Mouse (Mus musculus) heart, embryonic 15.5 days (tissue): ENCODE results near the gene Limk1. TPM values are rescaled to one million over a fixed set of nuclear protein-coding genes. Genes with fewer than 3 reads are reported as not detected.

ENCODE experiments used
- ATAC-seq: fragments of 200-750 bp; cut with Nextera tagmentation; replicated peaks from 2 replicates; pipeline ENCODE4 v1.8.0; 2017; ENCODE audit warnings: low read depth, moderate TSS enrichment; ENCODE audit not compliant: insufficient number of reproducible peaks, insufficient read depth, low FRiP score
- H3K27ac ChIP-seq: fragments of 300-500 bp; sonication (generic); 2 replicates; pipeline ENCODE4 v1.5.1; 2015; ENCODE audit warnings: mild to moderate bottlenecking, inconsistent platforms
- H3K27me3 ChIP-seq: fragments of 300-500 bp; sonication (generic); 2 replicates; pipeline ENCODE4 v1.6.1; 2015; ENCODE audit warnings: inconsistent platforms
- H3K36me3 ChIP-seq: fragments of 300-500 bp; sonication (generic); 2 replicates; pipeline ENCODE4 v1.6.1; 2015; ENCODE audit warnings: mild to moderate bottlenecking, inconsistent platforms
- H3K4me1 ChIP-seq: fragments of 300-500 bp; sonication (generic); replicated peaks from 2 replicates; pipeline ENCODE4 v1.6.1; 2015; ENCODE audit warnings: inconsistent platforms
- H3K4me2 ChIP-seq: fragments of 300-500 bp; sonication (generic); 2 replicates; pipeline ENCODE4 v1.6.1; 2015; ENCODE audit warnings: inconsistent platforms, mild to moderate bottlenecking, moderate library complexity
- H3K4me3 ChIP-seq: fragments of 300-500 bp; sonication (generic); 2 replicates; pipeline ENCODE4 v1.5.1; 2015; ENCODE audit warnings: mild to moderate bottlenecking, inconsistent platforms
- H3K9ac ChIP-seq: fragments of 300-500 bp; sonication (generic); 2 replicates; pipeline ENCODE4 v1.6.1; 2015; ENCODE audit warnings: mild to moderate bottlenecking, inconsistent platforms
- H3K9me3 ChIP-seq: fragments of 300-500 bp; sonication (generic); replicated peaks from 2 replicates; pipeline ENCODE4 v1.6.1; 2016; ENCODE audit warnings: inconsistent platforms
- WGBS: fragments of 180-500 bp; shearing (Covaris S2); methylation state at CpG from one replicate; pipeline ENCODE4 v1.1.7; 2015; ENCODE audit warnings: mixed read lengths; 5-methylcytosine and 5-hydroxymethylcytosine counted together
- polyA plus RNA-seq: library from polyadenylated mRNA; unstranded; fragments of >200 nt; fragmentation: Nextera tagmentation; extraction: Ambion mirVana; gene quantifications from 2 replicates; pipeline ENCODE4 v1.2.1, GENCODE M21; 2015

Gene Limk1
- polyA plus RNA-seq, 1 experiment from 2014 or later, result 3.3 TPM

DNA sequence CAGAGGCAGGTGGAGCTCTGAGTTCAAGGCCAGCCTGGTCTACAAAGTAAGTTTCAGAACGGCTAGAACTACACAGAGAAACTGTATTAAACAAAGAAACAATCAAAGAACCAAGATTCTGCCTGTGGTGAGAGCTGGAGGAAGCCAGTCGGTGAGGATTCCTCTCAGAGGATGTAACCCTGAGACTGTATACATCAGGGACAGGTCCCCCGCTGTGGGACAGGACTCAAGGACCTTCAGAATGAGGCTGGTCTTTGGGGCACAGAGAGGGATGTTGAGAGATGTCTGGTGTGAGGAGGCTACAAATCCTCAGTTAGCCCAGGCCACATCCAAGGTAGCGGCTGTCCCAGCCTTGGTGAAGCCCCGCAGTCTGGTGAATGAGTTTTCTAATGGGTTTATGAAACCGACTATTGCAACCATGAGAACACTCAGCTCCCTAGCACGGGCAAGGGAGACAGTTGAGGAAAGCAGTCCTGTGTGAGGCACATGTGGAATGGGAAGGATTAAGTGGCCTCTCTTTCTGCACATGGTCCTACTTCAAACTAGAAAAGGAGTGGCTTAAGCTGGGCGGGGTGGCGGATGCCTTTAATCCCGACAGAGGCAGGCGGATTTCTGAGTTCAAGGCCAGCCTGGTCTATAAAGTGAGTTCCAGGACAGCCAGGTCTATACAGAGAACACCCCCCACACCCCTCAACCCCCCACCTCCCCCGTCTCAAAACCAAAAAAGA lies 78.3 kb downstream of the Limk1 start:
- H3K27me3 ChIP-seq, result no peaks in the 10 kb centered on the region
- no peak overlapping the region for H3K27ac ChIP-seq
- no peak overlapping the region for H3K4me2 ChIP-seq
- no peak overlapping the region for H3K4me3 ChIP-seq
- no peak overlapping the region for H3K9ac ChIP-seq
- 81% methylated on average over 12 of the region's 12 CpGs for WGBS
- no peaks in the 10 kb centered on the region for H3K9me3 ChIP-seq
- no peaks in the 10 kb centered on the region; the same call in 1 of the 2 replicates for H3K4me1 ChIP-seq
- no peak for ATAC-seq
- H3K36me3 ChIP-seq, result no peaks in the 10 kb centered on the region; the same call in 1 of the 2 replicates

DNA sequence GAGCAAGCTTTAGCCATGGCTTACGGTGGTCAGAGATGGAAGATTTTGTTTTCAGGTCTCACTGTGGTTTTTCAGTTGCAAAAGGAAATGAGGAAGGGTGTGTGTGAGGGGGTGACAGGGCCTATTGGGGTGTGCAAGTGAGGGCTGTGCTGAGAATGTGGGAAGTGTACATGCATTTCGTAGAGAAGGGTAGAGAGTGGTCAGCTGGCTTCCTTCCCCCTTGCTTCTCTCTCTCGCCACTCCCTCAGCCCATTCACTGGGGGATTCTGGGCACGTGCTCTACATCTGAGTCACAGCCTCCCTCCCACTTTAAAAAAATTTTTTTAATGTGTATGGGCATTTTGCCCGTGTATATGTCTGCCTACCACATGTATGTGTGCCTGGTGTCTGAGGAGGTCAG lies 81.3 kb downstream of the Limk1 start:
- Histone ChIP-seq H3K4me1 (no peaks in the 10 kb centered on the region; the same call in 1 of the 2 replicates), H3K9me3 (no peaks in the 10 kb centered on the region), H3K4me3 (no peak overlapping the region), H3K27ac (no peak overlapping the region), H3K27me3 (no peaks in the 10 kb centered on the region), H3K9ac (no peak overlapping the region), H3K4me2 (no peak overlapping the region), H3K36me3 (no peaks in the 10 kb centered on the region)
- WGBS, result 64% methylated on average over 5 of the region's 5 CpGs
- no peak; the same call in 1 of the 2 replicates for ATAC-seq

DNA sequence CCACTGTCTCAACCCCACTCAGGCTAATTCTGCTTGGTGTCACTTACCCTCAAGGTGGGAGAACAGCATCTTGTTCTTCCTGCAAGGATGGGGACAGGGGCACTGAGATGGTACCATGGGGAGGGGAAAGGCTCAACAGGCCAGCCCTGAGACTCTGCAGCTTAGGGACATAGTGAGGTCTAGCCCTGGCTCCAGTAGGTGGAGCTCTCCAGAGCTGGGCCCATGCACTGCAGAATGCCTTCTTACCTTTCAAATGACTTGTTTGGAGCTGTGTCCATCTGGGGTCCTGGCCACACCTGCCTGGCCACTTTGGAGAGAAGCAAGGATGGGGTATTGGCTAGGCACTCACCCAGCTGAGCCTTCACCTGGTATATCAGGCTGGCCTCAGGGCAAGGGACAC lies 82.1 kb downstream of the Limk1 start:
- Histone ChIP-seq H3K4me2 (no peak overlapping the region), H3K27me3 (no peaks in the 10 kb centered on the region), H3K9ac (no peak overlapping the region), H3K4me3 (no peak overlapping the region), H3K27ac (no peak overlapping the region), H3K36me3 (no peaks in the 10 kb centered on the region), H3K9me3 (no peaks in the 10 kb centered on the region), H3K4me1 (no peaks in the 10 kb centered on the region; the same call in 1 of the 2 replicates)
- no peak for ATAC-seq

Other genes starting within 250 kb of the Limk1 start
- gene Gtf2ird1, start 231.9 kb downstream of the Limk1 start, polyA plus RNA-seq, result 47.3 and 57.5 TPM in 2 replicates
- gene Clip2, start 136.2 kb downstream of the Limk1 start, polyA plus RNA-seq, result 1.4 and 1.8 TPM in 2 replicates
- gene Syna, start 128.4 kb downstream of the Limk1 start, polyA plus RNA-seq, result 0.06 TPM in 1 of 2 replicates, not detected in the other
- 156 and 190 TPM in 2 replicates for gene Rfc2, start 107.2 kb downstream of the Limk1 start, polyA plus RNA-seq
- gene Lat2, start 73.6 kb downstream of the Limk1 start, polyA plus RNA-seq, result 2.5 and 4.5 TPM in 2 replicates
- 273 and 345 TPM in 2 replicates for gene Eif4h, start 49.1 kb downstream of the Limk1 start, polyA plus RNA-seq
- 683 and 1,118 TPM in 2 replicates for gene Eln, start 58.7 kb upstream of the Limk1 start, polyA plus RNA-seq
- gene Tmem270, start 218.1 kb upstream of the Limk1 start, polyA plus RNA-seq, result not detected in 2 replicates
- 0.43 and 1.9 TPM in 2 replicates for gene Cldn13, start 226.9 kb upstream of the Limk1 start, polyA plus RNA-seq
- gene Mettl27, start 243.8 kb upstream of the Limk1 start, polyA plus RNA-seq, result 6.6 and 11.7 TPM in 2 replicates